Mouse (Mus musculus) lung, embryonic 16.5 days (tissue): ENCODE measurements at regions not wholly inside any gene's neighbourhood (a gene's known extent, or its start where the extent isn't known, plus 50 kb on each side); places are given as distances from the start of the nearest gene placed in this dataset.

Experiments
- ATAC-seq: fragments of 200-750 bp; cut with Nextera tagmentation; 2 replicates; pipeline ENCODE4 v1.8.0; 2017; ENCODE audit warnings: low read depth, mild to moderate bottlenecking, moderate library complexity
- H3K27ac ChIP-seq: fragments of 300-500 bp; sonication (generic); 2 replicates; pipeline ENCODE4 v1.5.1; 2014; ENCODE audit warnings: mild to moderate bottlenecking, control low read depth, low read length
- H3K27me3 ChIP-seq: fragments of 300-500 bp; sonication (generic); 2 replicates; pipeline ENCODE4 v1.6.1; 2014; ENCODE audit warnings: low read depth, low read length, mixed read lengths; ENCODE audit not compliant: control insufficient read depth, insufficient read depth
- H3K36me3 ChIP-seq: fragments of 300-500 bp; sonication (generic); 2 replicates; pipeline ENCODE4 v1.6.1; 2014; ENCODE audit warnings: low read length; ENCODE audit not compliant: control insufficient read depth, insufficient read depth
- H3K4me1 ChIP-seq: fragments of 300-500 bp; sonication (generic); replicated peaks from 2 replicates; pipeline ENCODE4 v1.6.1; 2014; ENCODE audit warnings: low read length, mixed read lengths; ENCODE audit not compliant: control insufficient read depth, insufficient read depth
- H3K4me2 ChIP-seq: fragments of 300-500 bp; sonication (generic); 2 replicates; pipeline ENCODE4 v1.6.1; 2014; ENCODE audit warnings: low read depth, low read length, control low read depth
- H3K4me3 ChIP-seq: fragments of 300-500 bp; sonication (generic); 2 replicates; pipeline ENCODE4 v1.5.1; 2014; ENCODE audit warnings: mild to moderate bottlenecking, low read length, control low read depth
- H3K9ac ChIP-seq: fragments of 300-500 bp; sonication (generic); 2 replicates; pipeline ENCODE4 v1.6.1; 2014; ENCODE audit warnings: low read length, control low read depth
- H3K9me3 ChIP-seq: fragments of 300-500 bp; sonication (generic); 2 replicates; pipeline ENCODE4 v1.6.1; 2016; ENCODE audit warnings: low read length; ENCODE audit not compliant: control insufficient read depth
- WGBS: fragments of 180-500 bp; shearing (Covaris S2); extraction: QIAGEN DNeasy Blood & Tissue Kit; methylation state at CpG from one replicate; pipeline ENCODE4 v1.1.7; 2014; 5-methylcytosine and 5-hydroxymethylcytosine counted together

DNA sequence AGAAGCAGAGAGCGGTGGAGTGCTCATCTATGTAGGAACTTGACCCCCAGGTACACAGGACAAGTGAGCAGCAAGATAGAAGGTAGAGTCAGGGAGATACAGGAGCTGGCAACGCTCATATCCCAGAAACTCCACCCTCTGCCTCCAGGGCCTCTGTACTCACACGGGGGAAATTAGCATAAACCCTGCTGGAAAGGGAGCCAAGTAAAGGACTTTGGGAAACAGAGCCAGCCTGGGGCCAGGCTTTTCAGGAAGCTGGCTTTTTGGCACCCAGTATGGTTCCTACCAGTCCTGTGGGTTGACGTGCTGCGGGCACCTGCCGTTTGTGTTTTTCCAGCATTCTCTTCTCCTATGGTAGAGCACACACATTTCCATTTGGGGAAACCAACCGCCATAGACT lies 128.2 kb upstream of the Hmga2 start:
- no peak overlapping the region for H3K9ac ChIP-seq
- H3K4me3 ChIP-seq = no peak overlapping the region
- H3K36me3 ChIP-seq = no peaks in the 10 kb centered on the region
- H3K4me2 ChIP-seq = no peak overlapping the region
- H3K9me3 ChIP-seq = no peaks in the 10 kb centered on the region
- no peak for ATAC-seq
- 65% methylated on average over 7 of the region's 7 CpGs for WGBS
- no peaks in the 10 kb centered on the region for H3K27me3 ChIP-seq
- H3K27ac ChIP-seq = no peak overlapping the region
- no peaks in the 10 kb centered on the region for H3K4me1 ChIP-seq

DNA sequence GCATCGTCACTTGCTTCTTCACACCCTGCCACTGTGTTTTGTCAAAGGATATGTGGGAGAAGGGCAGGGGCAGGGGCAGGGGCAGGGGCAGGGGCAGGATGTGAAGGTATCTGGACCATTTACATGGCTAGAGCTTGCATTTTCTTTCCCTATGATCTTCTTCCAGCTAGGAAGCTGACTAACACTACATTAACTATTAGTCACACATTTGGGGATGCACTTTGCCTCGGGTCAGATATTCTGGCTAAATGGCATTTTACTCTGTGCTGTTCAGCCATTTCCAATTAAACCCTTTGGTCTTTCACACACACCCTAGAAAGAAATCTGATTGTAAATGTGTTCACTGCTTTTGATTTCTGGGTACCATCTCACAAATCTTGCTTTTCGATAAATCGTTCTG lies 126.9 kb upstream of the Hmga2 start:
- no peak for ATAC-seq
- no peak overlapping the region for H3K4me2 ChIP-seq
- no peak overlapping the region for H3K27ac ChIP-seq
- H3K9me3 ChIP-seq = no peaks in the 10 kb centered on the region
- H3K27me3 ChIP-seq = no peaks in the 10 kb centered on the region
- no peaks in the 10 kb centered on the region for H3K4me1 ChIP-seq
- H3K36me3 ChIP-seq = no peaks in the 10 kb centered on the region
- WGBS = 86% methylated on average over 4 of the region's 4 CpGs
- H3K9ac ChIP-seq = no peak overlapping the region
- H3K4me3 ChIP-seq = no peak overlapping the region

GRCm38 (mm10) chr10:120600735-120601134 lies 124.5 kb upstream of the Hmga2 start:
- H3K27ac ChIP-seq = no peak overlapping the region
- 81% methylated on average over 5 of the region's 5 CpGs for WGBS
- no peak overlapping the region for H3K4me2 ChIP-seq
- ATAC-seq = no peak
- no peaks in the 10 kb centered on the region for H3K36me3 ChIP-seq
- no peak overlapping the region for H3K4me3 ChIP-seq
- H3K9me3 ChIP-seq = no peaks in the 10 kb centered on the region; the same call in 1 of the 2 replicates
- no peaks in the 10 kb centered on the region for H3K27me3 ChIP-seq
- peaks cover 5% of the 10 kb centered on the region; the same call in 1 of the 2 replicates for H3K4me1 ChIP-seq
- no peak overlapping the region for H3K9ac ChIP-seq

GRCm38 (mm10) chr10:120599551-120599950 lies 123.3 kb upstream of the Hmga2 start:
- H3K36me3 ChIP-seq = no peaks in the 10 kb centered on the region
- 52% methylated on average over 6 of the region's 6 CpGs for WGBS
- no peak overlapping the region for H3K4me3 ChIP-seq
- no peak overlapping the region for H3K9ac ChIP-seq
- no peak overlapping the region for H3K4me2 ChIP-seq
- peaks cover 5% of the 10 kb centered on the region; the same call in 1 of the 2 replicates for H3K4me1 ChIP-seq
- no peaks in the 10 kb centered on the region; the same call in 1 of the 2 replicates for H3K9me3 ChIP-seq
- H3K27ac ChIP-seq = no peak overlapping the region
- no peaks in the 10 kb centered on the region for H3K27me3 ChIP-seq
- no peak for ATAC-seq

DNA sequence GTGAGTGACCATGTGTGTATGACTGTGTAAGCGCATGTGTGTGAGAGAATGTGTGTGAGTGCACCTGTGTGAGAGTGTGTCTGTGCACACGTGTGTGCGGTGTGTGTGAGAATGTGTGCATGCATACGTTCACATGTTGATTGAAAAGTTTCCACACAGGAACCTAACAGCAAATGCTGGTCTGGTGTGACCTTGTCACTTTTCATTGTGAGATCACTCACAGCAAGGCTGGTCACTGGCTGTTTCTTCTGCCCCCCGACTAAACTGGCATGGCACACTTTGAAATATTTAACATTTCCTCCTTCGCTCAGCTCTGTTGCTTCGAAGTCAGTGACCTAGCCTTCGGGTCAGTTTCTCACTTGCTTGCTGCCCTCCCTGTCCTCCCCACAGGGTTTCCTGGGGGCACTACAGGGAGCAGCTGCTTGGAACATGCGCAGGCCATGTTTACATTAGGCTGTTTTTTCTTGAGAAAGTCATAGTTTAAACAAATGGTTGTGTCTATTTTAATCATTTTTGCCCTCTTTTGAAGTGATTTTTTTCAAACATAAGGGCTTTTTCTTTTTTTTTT lies 121.1 kb upstream of the Hmga2 start:
- 32% methylated on average over 9 of the region's 9 CpGs for WGBS
- H3K27me3 ChIP-seq = no peaks in the 10 kb centered on the region
- no peak overlapping the region for H3K9ac ChIP-seq
- H3K4me1 ChIP-seq = peaks cover 5% of the 10 kb centered on the region; the same call in 1 of the 2 replicates
- H3K4me3 ChIP-seq = no peak overlapping the region
- no peak overlapping the region for H3K27ac ChIP-seq
- H3K36me3 ChIP-seq = no peaks in the 10 kb centered on the region
- H3K9me3 ChIP-seq = no peaks in the 10 kb centered on the region; the same call in none of the 2 replicates
- ATAC-seq = peak; percentile 71
- H3K4me2 ChIP-seq = no peak overlapping the region

GRCm38 (mm10) chr10:120595145-120595544 lies 118.9 kb upstream of the Hmga2 start:
- 85% methylated on average over 3 of the region's 3 CpGs for WGBS
- no peak overlapping the region for H3K9ac ChIP-seq
- ATAC-seq = no peak
- peaks cover 7% of the 10 kb centered on the region; the same call in 1 of the 2 replicates for H3K4me1 ChIP-seq
- H3K36me3 ChIP-seq = no peaks in the 10 kb centered on the region
- H3K27me3 ChIP-seq = no peaks in the 10 kb centered on the region
- H3K4me2 ChIP-seq = no peak overlapping the region
- H3K9me3 ChIP-seq = no peaks in the 10 kb centered on the region; the same call in none of the 2 replicates
- no peak overlapping the region for H3K4me3 ChIP-seq
- no peak overlapping the region for H3K27ac ChIP-seq

GRCm38 (mm10) chr10:120593876-120594275 lies 117.6 kb upstream of the Hmga2 start:
- Histone ChIP-seq H3K36me3 (no peaks in the 10 kb centered on the region), H3K4me3 (no peak overlapping the region), H3K9me3 (no peaks in the 10 kb centered on the region; the same call in none of the 2 replicates), H3K27me3 (no peaks in the 10 kb centered on the region), H3K4me2 (no peak overlapping the region), H3K9ac (no peak overlapping the region), H3K27ac (no peak overlapping the region), H3K4me1 (peaks cover 7% of the 10 kb centered on the region; the same call in 1 of the 2 replicates)
- no peak for ATAC-seq

- H3K27me3 ChIP-seq = no peaks in the 10 kb centered on the region
- no peak for ATAC-seq
- H3K36me3 ChIP-seq = no peaks in the 10 kb centered on the region
- no peak overlapping the region for H3K4me3 ChIP-seq
- no peaks in the 10 kb centered on the region; the same call in 1 of the 2 replicates for H3K9me3 ChIP-seq
- 59% methylated on average over 2 of the region's 2 CpGs for WGBS
- no peak overlapping the region for H3K4me2 ChIP-seq
- 0 out of 2 replicates have a peak, but pooled peaks cover 2% of the 10 kb centered on the region for H3K4me1 ChIP-seq
- no peak overlapping the region for H3K27ac ChIP-seq
- no peak overlapping the region for H3K9ac ChIP-seq
These were observed 113.4 kb upstream of the Hmga2 start for GRCm38 (mm10) chr10:120589659-120590058.

DNA sequence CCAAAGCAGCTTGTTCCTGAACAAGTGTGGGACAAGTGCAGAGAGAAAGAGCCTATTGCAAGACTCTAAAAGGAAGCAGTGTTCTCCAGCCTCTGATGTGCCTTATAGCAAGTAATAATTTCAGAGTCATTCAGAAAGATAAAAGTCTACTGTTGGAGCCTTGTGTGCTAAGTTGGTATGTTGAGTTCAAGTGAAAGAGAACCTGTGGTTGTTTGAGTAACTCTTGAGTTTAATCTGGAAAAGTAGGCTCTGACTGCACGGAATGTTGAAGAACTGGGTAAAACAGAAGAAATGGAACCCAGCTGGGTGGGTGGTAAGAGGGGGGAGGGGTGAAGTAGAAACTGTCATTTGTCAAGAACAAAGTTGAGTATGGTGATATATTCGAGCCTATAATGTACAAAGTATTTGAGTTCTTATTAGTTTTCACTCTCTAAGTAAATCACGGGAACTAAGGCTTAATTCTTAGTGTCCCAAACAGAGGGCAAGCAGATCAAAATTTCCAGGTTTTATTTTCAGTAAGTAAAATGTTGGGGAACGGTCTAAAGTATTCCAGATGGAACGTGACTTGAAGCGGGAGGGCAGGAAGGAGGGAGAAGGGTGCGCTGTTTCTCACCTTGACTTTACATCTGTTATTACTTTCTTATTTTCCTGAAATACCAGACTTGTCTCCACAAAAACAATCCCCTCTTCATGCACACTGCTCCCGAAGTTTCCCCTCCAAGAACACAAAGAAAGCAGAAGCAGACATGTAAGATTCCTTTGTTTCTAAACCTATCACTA lies 111.8 kb upstream of the Hmga2 start:
- H3K36me3 ChIP-seq = no peaks in the 10 kb centered on the region
- H3K4me2 ChIP-seq = no peak overlapping the region
- H3K4me1 ChIP-seq = 0 out of 2 replicates have a peak, but pooled peaks cover 2% of the 10 kb centered on the region
- no peaks in the 10 kb centered on the region for H3K27me3 ChIP-seq
- H3K4me3 ChIP-seq = no peak overlapping the region
- H3K9me3 ChIP-seq = no peaks in the 10 kb centered on the region
- peak overlapping the region; percentile 80 for H3K27ac ChIP-seq
- peak; percentile 81 for ATAC-seq
- WGBS = 53% methylated on average over 8 of the region's 8 CpGs
- H3K9ac ChIP-seq = no peak overlapping the region
